16 mouse cellular contexts compared by ENCODE assay signal in the genomic region with DNA sequence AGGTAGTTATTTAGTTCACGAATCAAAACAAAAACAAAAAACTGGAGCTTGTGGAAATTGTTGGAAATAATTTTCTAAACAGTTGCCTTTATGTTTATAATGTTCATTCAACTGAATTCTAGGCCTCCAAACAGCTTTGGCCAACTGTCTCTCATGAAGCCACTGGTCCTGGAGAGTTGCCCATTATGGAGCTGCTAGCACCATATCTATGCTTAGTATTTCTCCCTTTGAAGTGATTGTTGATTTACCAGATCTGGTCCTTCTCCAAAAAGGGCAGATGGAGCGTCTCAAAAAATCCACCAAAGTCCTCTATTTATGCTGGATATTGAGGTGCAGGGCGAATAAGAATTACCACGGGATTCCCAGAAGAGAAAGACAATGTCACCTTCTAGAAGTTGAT.
DNase-seq lines count a peak whose midpoint lies in the region.
"Had no signal": no experiment of that assay in that cellular context is flagged by ENCODE, and none has a peak within 500 bp of the region (broad histone marks: within the 10 kb centered on the region; RNA-seq: fewer than 3 reads in every experiment).

No protein-coding gene starts in this region.

- peak; percentile 26 for DNase-seq in kidney, postnatal 10 days
- no peak for DNase-seq in kidney, adult 9 months
- peak; percentile 66 for DNase-seq in brain, adult 2 months (ENCODE audit: low read depth, low spot score)
- peak; percentile 18 for DNase-seq in cerebellum, adult 11-12 months
- peak; percentile 46 to 51 for DNase-seq in cerebellum, postnatal 10 days
- no peak for DNase-seq in adrenal gland, postnatal 36 days
- no peak for DNase-seq in layer of hippocampus, postnatal 10 days (ENCODE audit: low spot score in 2 of 2)
- DNase-seq: adrenal gland, postnatal 25 days; gastrocnemius, postnatal 25 days; heart, adult 18-20 months; heart, postnatal 36 days; liver, embryonic 13.5 days; right cerebral cortex, postnatal 25 days; spleen, adult 18-20 months; thymus, adult 2 months; thymus, postnatal 36 days had no signal

Comparison
In these comparisons a context has a peak if more than half of its experiments do, and no peak if none do; other contexts are left out.
1. DNase-seq: peak in kidney, postnatal 10 days (single experiment), brain, adult 2 months (single experiment), cerebellum, adult 11-12 months (single experiment) and cerebellum, postnatal 10 days (2 of 2); none in kidney, adult 9 months (single experiment), adrenal gland, postnatal 36 days (0 of 2) and layer of hippocampus, postnatal 10 days (0 of 2).